Mouse (Mus musculus) induced T-regulatory cell, adult 2 months (primary cell): ENCODE results near the gene Nxpe4.
"Not testable (repeated sequence)": the region's sequence is repeated elsewhere in the genome, so short reads cannot be mapped to it uniquely, and the experiment has no call there.

Source experiments
- DNase-seq: peaks from one replicate; pipeline ENCODE4 v3.0.0-alpha.2; 2012; ENCODE audit warnings: low read depth

Nxpe4 gene

DNA sequence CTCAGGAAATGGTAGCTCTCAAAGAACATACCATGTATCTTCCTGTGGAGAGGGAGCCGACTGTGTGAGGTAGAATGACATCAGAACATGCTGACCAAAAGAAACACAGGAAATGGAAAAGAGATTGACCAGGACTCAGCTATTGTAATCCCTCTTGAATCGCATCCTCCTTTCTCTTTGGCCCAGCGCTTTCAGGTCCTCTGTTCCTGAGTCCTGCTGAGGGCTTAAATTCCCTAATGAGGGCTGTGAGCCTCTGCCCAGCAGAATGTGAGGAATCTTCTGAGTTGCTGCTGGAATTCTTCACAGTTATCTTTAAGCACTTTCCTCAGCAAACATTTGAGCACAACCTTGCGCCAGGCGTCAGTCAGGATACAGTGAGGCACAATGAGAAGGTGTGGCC is 78.6 kb downstream of the Nxpe4 start:
- DNase-seq, result no peak

DNA sequence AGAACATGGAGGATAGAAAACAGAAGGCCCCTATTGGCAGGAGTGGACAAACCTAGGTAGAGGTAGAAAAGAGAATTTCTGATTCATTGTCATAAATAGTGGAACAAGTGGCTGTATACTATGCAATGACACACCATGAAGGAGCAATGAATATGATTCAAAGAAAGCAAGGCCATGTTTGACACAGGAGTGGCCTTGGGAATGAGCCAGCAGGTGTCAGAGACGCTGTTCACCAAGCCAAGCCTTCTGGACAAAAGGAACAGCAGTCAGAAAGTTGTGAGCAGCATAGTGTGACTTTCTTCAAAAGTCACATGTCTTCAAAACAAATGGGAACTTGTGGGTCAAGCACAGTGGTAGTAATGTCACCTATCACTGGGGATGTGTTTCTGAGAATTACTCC is 80.0 kb downstream of the Nxpe4 start:
- no peak for DNase-seq

DNA sequence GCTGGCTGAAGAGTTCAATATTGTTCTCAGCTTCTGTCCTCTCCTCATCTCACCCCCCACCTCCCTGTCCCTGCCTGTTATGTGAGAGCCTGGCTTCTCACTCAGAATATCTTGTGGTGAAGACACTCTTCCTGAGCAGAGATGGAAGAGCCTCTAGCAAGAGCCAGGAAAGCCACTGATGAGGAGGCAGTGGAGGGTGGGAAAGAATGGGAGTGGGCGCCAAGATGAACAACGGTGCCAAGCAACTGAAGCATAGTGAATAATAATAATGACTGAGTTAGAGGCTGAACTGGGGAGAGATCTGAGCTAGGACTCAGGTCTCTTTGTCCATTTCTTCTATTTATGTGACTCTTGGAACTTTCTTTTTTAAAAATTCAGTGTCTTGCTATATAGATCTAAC is 80.9 kb downstream of the Nxpe4 start:
- DNase-seq, result no peak

DNA sequence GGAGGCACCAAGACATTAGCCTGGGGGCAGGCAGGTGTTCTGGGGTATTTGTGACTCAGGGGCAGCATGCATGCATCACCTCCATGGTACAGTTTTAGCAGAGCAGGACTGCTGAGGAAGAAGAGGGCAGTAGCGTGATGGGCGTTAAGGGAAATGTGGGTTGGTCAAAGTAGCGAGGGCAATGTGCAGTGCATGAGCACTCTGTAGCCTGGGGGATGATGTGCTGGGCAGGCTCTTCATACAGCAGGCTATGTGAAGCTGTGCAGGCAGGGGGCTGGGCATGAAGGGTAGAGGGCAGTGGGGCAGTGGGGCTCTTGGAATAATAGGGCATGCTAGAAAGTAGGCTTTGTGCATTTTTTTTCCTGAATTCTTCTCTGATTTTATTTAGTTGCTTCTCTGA is 82.4 kb downstream of the Nxpe4 start:
- DNase-seq, result no peak

DNA sequence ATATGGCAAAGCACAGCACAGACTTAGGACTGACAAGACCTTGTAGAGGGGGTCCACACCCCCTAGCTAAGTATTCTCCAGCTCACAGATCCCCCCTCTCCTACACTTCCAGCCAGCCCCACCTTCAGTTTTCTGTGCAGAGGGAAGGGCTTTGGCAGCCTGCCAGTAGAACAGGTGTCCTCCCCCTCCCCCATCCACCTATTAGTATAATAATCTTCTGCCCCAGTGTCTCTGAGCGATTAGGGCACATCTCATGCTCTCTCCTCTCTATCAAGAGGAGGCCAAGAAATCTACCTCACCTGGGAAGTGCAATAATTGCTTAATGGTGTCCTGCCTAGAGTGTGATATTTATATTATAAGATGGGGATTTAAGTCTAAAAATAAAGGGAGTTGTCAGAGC is 83.7 kb downstream of the Nxpe4 start:
- no peak for DNase-seq

DNA sequence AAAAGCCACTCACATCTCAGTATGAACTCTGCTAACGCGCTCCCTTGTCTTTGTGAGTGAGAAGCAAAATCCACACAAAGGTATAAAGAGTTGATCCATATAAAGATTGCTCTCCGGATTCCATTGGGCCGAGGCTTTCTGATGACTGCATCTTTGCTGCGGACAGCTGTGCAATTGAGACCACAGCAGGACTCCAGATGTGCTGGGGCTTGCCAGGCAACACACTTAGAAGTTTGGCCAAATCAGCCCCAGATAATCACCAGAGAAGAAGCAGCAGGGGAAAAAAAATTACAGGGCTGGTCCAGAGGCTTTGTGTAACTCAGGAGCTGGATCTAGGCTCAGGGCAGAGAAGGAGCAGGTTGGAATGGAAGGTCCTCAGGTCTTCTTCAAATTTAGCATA is 85.5 kb downstream of the Nxpe4 start:
- no peak for DNase-seq

DNA sequence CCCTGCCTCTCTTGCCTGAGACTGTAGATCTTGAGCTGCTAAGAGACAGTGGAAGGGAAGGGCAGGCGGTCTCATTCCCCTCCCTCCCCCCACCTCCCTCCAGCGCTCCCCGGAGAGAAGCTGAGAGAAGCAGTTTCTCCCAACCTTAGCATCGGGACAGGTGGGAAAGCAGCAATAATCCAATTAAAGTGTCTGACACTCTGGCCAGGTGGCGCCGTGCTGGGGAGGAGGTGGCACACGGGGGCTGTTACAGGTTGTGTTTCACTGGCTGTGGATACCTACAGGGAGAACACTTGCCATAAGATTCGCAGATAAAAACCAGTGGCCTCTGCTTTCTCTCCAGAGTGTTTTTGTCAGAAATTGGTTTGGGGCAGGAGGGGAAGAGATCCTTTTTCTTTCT is 90.4 kb downstream of the Nxpe4 start:
- no peak for DNase-seq

DNA sequence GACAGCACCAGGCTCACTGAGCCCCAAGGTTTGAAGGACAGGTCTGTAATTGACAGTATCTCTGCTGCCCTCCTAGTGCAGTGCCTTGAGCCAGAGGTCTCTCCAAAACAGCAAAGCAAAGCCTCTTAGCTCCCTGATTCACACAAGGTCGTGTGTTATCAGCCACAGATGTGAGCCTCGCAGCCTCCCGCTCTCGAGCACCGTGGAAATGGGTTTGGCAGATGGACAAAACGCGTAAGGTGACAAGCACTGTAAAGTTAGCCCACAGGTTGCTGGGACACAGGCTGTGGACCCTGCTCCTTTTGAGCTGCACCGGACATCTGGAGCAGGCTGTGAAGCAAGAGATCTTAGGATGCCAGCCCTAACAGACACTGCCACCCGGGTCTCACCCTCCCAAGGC is 95.2 kb downstream of the Nxpe4 start:
- DNase-seq, result no peak

DNA sequence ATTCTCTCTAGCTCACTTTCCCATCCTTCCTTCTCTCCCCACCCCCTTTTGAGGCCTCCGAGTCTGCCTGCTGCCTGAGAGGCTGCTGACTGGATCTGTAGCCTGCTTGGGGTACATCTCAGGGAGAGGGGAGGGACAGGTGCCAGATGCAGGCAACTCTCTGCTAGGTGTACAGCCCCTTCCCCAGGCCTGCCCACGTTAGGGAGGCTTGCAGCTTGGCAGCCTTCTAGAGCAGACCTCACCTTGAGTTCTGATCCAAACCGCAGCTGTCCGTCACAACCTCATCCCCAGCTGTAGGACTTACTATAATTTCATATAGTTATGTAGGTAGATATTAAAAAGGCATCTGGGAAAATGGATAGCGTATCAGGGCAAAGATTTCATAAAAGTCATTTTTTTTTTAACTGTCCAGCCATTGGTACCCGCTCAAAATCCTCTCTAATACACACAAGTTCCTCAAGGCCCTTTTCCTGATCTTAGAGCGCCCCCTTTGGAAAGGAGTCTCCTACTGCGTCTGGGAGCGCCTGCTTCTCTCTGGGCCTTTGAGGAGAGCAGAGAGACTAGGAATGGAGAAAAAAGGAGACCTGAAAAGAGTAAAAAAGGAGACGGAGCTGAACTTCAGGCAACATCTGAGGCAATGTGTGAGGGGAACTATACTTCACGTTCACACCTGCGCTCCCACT is 96.1 kb downstream of the Nxpe4 start:
- DNase-seq, result peak; percentile 11

DNA sequence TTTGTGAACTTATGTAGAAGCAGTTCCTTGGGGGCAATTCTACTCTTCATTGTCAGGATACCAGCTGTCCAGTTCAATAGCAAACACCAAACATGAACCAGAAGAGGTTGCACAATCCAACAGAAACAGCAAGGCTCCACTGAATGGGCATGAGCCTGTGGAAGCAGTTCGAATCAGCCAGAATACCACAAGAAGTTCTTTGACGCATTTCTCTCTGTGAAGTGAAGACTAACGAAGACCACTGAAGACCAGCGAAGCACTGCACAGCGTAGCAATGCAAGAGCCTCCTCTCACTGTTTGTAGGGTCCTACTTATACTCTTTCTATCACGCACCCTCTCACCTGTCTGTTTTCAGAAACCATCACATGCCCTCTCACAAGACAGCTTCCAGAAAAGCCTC is 102.8 kb downstream of the Nxpe4 start:
- DNase-seq, result no peak

DNA sequence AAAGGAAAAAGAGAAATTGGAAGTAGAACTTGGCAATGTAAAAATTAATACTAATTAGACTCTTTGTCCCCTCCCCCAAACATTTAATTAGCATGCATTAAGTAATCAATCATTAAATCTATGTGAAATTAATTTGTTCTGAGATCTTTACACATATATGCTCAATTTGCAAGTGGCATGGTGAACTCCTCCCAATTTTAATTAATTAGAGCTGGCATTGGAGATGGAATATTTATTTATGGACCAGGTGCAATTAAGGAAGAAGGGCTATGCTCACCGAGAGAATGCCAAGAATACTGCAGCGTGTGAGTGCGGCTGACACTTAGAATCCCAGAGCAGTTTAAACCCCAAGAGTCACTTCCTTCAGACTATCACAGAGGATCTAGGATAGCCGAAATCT is 103.7 kb downstream of the Nxpe4 start:
- no peak for DNase-seq

DNA sequence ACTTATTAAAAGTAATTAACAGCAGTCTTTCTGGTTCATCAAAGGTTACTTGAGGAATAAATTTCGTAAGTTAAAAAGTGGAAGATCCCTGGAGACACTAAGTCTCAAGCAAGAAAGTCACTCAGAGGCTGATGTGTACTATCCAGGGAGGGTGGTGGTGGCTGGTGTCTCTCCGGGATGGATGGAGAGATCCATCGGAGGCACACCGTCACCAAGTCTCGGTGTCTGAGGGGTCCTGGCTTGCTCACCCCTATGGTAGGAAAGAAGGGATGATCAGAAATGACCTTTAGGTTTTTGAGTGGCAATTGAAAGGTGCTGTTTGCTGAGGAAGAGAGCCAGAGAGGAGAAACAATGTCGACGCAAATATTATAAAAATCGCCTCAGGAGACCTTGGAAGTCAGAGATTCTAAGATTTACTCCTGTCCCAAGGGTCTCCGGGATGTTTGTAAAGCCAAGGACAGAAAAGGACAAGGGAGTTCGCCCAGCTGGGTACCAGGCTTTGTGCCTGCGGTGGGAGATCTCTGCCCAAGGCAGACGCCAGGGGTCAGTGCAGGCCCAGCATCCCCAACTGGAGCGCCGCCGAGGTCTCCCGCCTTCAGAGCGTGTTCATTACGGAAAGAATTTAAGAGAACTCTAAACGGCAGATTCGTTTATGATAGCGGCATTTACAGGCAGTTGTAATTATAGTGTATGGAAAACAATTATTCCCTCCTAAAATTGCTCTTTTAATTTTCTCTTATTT is 104.6 kb downstream of the Nxpe4 start:
- peak; percentile 52 for DNase-seq

DNA sequence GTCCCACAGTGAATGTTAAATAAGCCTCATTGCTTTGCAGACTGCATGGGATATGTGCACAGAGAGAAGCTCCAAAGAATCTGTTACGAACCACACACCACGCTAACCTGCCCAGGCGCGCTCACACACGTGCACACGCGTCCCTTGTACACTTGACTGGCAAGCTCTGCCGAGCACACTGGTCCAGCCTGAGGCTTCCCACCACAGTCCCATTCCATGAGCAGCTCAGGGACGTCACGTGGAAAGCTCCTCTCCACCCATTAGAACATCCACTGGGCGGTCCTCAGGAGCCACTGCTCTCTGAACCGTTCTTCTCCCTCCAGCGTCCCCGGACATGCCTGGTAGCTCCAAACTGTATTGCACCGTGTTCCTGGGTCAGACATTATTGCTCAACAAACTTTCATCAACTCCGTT is 105.2 kb downstream of the Nxpe4 start:
- DNase-seq, result no peak

DNA sequence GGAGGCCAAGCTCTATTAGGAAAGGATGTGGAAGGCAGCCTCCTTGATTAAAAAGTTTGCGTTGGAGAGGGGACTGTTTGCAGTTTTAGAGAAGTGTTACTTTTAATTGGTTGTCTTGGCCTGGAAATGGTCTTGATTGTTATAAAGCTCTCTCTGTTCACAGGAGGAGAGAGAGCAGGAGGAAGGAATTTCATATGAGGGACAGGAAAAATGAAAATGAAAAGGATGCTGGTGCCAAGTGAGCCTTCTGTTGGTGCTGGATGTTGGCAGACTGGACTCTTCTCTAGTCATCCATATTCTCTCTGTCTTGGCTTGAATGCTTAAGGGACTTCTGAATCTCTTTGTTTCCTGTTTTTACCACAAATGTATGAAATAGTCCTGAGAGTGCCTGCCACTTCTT is 106.1 kb downstream of the Nxpe4 start:
- DNase-seq, result no peak

DNA sequence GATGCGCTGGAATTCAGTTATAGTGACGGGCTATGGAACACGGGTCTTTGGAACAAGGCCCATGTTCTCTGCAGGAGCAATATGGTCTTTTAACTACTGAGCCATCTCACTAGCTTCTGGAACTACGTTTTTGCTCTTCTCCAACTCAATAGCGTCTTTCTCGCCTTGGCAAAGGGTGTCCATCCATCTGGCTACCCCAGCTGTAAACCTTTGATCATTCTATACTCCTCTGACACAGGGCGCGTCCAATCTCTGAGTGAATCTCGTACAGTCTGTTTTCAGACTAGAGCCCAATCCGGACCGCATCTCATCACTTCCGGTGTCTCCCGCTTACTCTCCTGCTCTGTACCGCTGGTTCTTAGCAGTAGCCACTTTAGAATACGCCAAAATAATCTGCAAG is 115.0 kb downstream of the Nxpe4 start:
- DNase-seq, result no peak

DNA sequence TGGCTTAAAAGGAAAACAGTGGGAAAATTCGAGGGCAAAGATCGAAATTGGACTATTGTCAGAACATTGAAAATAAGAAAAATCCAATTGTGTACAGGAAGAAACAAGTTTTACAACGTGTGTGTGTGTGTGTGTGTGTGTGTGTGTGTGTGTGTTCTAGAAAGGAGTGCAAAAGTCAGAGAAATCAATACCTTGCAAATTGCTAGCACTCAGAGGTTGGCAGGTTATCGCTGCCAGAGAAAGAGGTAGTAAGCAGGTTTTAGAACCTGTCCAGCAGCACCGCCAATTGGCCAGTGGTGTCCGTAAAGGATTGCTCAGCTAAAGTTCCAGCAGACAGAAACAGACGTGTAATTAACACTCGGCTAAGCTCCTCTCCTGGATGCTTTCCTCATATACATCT is 122.4 kb downstream of the Nxpe4 start:
- DNase-seq, result no peak

DNA sequence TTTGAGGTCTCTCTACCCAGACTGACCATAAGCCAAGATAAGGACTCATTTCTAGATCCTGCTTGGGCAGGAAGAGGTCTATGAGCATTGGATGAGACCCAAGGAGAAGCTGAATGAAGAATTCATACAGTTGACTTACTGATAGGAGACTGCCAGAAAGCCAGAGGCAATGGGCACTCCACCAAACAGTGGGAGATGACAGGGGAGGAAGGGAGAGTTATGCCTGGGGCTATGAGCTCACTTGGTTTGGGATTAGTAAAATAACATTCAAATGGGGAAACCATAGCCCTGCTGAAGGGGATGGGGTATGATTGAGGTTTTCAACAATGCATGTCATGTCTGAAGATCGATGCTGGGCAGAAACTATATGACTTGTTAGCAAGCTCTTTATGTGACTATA is 128.5 kb downstream of the Nxpe4 start:
- DNase-seq, result no peak

DNA sequence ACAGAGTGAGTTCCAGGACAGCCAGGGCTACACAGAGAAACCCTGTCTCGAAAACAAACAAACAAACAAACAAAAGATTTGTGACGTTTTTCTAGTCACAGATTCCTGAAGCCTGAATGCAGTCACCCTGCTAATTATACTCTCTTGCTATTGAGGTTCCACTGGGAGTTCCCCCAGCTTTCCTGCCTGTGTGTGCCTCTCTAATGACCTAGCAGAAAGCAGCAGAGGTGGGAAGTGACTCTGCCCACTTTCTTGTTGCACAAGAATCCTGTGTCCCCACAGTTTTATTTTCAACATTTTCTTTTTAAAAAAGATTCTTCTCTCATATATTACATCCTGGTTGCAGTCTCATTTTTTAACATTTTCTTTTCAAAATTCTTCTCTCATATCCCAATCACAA is 132.9 kb downstream of the Nxpe4 start:
- no peak for DNase-seq

DNA sequence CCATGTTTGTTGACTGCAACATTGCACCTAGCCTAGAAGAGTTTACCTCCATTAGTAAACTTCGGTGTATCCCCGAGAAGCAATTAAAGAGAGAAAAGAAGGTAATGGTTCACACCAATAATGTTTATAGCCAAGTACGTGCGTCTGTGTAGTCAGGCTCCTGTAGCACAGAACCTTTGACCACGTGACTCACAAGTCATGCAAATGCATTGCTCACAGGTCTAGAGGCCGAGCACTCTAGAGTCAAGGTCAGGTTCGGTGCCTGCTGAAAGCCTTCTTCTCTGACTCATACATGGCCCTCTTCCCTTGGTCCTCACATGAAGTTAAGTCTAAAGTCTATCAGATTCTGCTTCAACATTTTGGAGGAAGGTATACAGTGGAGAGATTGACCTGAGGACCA is 137.2 kb downstream of the Nxpe4 start:
- no peak for DNase-seq

DNA sequence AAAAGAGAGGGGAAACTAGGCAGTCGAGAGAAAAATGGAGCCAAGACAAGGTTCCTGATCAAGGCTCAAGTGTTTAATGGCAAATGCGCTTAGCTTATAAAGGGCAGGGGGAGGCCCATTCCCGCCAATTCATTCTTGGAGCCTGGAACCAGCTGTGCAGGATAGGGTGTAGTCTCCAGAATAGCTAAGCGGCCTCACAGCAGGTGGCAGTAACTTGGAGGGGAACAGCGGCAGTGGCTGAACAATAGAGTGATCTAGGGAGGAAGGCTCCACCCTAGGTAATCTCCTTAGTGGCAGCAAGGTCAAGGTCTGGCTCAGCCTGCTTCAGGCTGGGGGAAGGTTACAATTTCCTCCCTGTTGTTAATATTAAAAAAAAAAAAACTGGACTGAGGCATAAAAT is 141.7 kb downstream of the Nxpe4 start:
- DNase-seq, result not testable (repeated sequence)

DNA sequence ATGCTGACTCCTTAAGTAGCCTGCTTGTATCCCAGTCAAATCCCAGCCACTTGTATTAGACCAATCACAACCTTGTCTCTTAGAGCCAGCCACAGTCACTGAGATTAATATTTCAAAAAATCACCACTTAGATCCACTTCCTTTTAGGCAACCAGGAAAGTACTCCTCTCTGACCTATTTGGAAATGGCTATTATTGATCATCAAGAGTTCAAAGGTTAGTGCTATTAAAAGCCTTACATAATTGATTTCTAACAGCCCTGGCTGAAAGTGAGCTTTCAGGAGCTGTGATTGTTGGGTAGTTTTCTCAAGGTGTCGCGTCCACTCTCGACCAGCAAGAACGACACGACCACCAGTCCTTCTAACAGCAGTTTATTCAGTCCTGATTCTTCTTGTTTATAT is 149.4 kb downstream of the Nxpe4 start:
- no peak for DNase-seq

DNA sequence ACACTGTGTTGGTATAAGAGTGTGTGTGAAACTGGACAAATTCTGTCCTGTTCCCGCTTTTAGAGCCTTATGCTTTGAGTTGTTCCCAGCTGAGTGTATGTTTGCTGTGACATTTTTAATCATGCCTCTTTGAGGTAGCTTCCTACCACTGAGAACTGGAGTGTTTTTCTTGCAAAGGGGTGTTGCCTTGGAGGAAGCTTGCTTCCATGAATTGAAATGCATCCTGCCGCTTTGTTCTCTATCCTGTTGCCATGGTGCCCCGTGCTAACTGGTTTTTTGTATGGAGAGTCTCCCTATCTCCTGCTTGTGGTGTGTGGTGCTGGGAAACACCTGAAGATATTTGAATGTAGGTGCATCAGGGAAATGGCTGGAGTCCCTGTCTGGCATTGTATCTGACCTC is 152.4 kb downstream of the Nxpe4 start:
- no peak for DNase-seq

DNA sequence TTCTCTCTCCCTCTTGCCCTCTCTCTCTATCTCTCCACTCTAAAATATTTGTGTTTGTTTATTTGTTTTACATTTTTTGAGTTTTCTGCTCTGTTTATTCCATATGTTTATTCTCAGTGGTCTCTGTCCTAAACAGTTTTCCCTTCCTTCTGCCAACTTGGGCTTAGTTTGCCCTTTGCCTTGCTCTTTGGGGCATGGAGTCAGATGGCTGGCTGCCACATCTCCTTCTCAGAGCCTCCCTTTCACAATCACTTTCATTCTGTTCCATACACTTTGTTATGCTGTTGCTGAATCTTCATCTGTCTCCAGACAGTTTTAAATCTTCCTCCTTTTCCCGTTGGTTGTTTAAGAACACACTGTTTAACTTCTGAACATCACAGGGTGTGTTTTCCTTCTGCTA is 154.0 kb downstream of the Nxpe4 start:
- DNase-seq, result no peak

DNA sequence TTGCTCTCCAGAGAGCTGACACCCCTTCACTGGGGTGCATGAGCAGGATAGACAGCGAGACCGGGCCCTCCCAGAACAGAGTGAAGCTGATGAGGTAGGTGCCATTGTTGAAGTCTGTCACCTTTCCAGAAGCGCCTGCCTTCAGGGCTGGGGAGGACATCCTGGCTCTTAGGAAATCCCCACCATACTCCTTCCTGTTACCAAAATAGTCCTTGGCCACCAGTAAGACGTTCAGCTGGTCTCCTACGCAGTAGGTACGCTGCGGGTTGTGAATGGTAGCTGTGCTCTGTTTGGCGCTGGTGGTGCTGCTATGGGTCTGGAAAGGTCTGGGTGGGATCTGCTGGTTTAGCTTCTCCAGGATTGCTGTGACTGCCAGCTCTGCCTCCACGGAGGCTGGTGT is 164.5 kb downstream of the Nxpe4 start:
- no peak for DNase-seq
